In the genomic region with DNA sequence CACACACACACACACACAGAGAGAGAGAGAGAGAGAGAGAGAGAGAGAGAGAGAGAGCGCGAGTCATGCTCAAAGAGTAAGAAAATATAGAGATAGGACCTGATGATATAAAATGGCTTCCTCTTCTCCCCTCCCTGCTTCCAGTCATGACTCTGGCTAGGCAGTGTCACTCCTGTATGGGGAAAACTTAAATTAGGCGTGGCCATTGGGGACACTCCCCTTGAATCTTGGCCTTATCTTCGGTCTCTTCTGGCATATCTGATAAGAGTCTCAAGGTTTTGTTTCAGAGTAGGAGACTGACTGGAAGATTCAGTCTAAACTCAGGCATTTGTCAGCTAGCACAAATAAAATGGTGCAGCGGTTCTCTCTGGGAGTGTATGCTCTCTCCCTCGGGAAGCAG, we compare ENCODE assay signal across 22 mouse cellular contexts. TPM values are rescaled to one million over a fixed set of nuclear protein-coding genes. Genes with fewer than 3 reads are reported as not detected.
DNase-seq lines count a peak whose midpoint lies in the region; ATAC-seq and TF ChIP-seq lines count a peak whose summit lies in the region.
"Had no signal": no experiment of that assay in that cellular context is flagged by ENCODE, and none has a peak within 500 bp of the region (broad histone marks: within the 10 kb centered on the region; RNA-seq: fewer than 3 reads in every experiment).

No protein-coding gene starts in this region.

- WGBS in forebrain, embryonic 13.5 days, result 94% methylated on average over 6 of the region's 6 CpGs

- ATAC-seq in G1E (ENCODE audit: extremely low read depth, insufficient number of reproducible peaks, low FRiP score, poor library complexity, severe bottlenecking), result peak; percentile 93
- no peak for ATAC-seq in forebrain, embryonic 13.5 days
- ATAC-seq: activated CD4-positive, CD25-positive, alpha-beta regulatory T cell, adult 4 months; CD4-positive, CD25-positive, alpha-beta regulatory T cell, adult 4 months; Patski had no signal

- TF ChIP-seq EP300 in MEL (IDR thresholded peaks at IDR 0.05; ENCODE audit: low read depth in 1 of 2, low read length in 2 of 2), result no peak

- no peak for TF ChIP-seq POLR2A in testis, adult 2 months (IDR thresholded peaks at IDR 0.05; ENCODE audit: control insufficient read depth, low read depth, low read length)
- no peak for TF ChIP-seq POLR2A in MEL (IDR thresholded peaks at IDR 0.05; ENCODE audit: control insufficient read depth in 1 of 2, insufficient read depth in 1 of 2, low read depth in 1 of 2, low read length in 2 of 2, poor library complexity in 1 of 2)

- H3K4me3 ChIP-seq in testis, adult 2 months (ENCODE audit: control insufficient read depth, low read depth, low read length), result peak overlapping the region; percentile 83
- no peak overlapping the region for H3K4me3 ChIP-seq in G1E (ENCODE audit: low read depth, low read length)
- no peak overlapping the region for H3K4me3 ChIP-seq in MEL (ENCODE audit: control insufficient read depth in 1 of 2, insufficient read depth in 1 of 2, low read depth in 2 of 2, low read length in 2 of 2)
- H3K4me3 ChIP-seq in forebrain, embryonic 13.5 days, result no peak overlapping the region

- H3K27ac ChIP-seq in testis, adult 2 months (ENCODE audit: control insufficient read depth, insufficient read depth, low read depth, low read length), result no peak overlapping the region
- no peak overlapping the region for H3K27ac ChIP-seq in MEL (ENCODE audit: control insufficient read depth, low read depth, low read length)
- no peak overlapping the region for H3K27ac ChIP-seq in forebrain, embryonic 13.5 days

- TF ChIP-seq RAD21 in MEL (IDR thresholded peaks at IDR 0.05; ENCODE audit: low read depth, low read length), result no peak

- H3K9ac ChIP-seq in MEL (ENCODE audit: control insufficient read depth, low read depth, low read length, poor library complexity, severe bottlenecking), result no peak overlapping the region
- no peak overlapping the region for H3K9ac ChIP-seq in forebrain, embryonic 13.5 days

- H3K36me3 ChIP-seq in testis, adult 2 months (ENCODE audit: control insufficient read depth, insufficient read depth, low read length), result no peaks in the 10 kb centered on the region
- peaks cover 2% of the 10 kb centered on the region for H3K36me3 ChIP-seq in G1E (replicated peaks)
- no peaks in the 10 kb centered on the region for H3K36me3 ChIP-seq in MEL (ENCODE audit: control insufficient read depth in 1 of 2, insufficient read depth in 2 of 2, low read length in 2 of 2)
- H3K36me3 ChIP-seq in forebrain, embryonic 13.5 days (ENCODE audit: poor library complexity, severe bottlenecking), result no peaks in the 10 kb centered on the region

- no peak for TF ChIP-seq CTCF in testis, adult 2 months (IDR thresholded peaks at IDR 0.05; ENCODE audit: control insufficient read depth, insufficient read depth, insufficient replicate concordance, low read depth, low read length)
- TF ChIP-seq CTCF in G1E (IDR thresholded peaks at IDR 0.05; ENCODE audit: low read depth, low read length) (no peak), MEL (IDR thresholded peaks at IDR 0.05 in 2 of 3, conservative IDR thresholded peaks at IDR 0.05 in 1 of 3; ENCODE audit: control insufficient read depth in 1 of 3, insufficient read depth in 1 of 3, low read depth in 2 of 3, low read length in 3 of 3, poor library complexity in 1 of 3, severe bottlenecking in 1 of 3) (no peak)

- H3K79me2 ChIP-seq in MEL (ENCODE audit: control insufficient read depth, insufficient read depth, low read length, poor library complexity), result no peaks in the 10 kb centered on the region

- peaks cover 5% of the 10 kb centered on the region for H3K4me1 ChIP-seq in testis, adult 2 months (ENCODE audit: control insufficient read depth, insufficient read depth, low read length)
- H3K4me1 ChIP-seq in G1E (ENCODE audit: insufficient read depth, low read depth, low read length) (peaks cover 19% of the 10 kb centered on the region), MEL (ENCODE audit: control insufficient read depth in 1 of 2, insufficient read depth in 2 of 2, low read length in 2 of 2) (peaks cover 0 to 5% of the 10 kb centered on the region in 2 experiments; a peak in 1 of 4 replicates)
- H3K4me1 ChIP-seq in forebrain, embryonic 13.5 days, result no peaks in the 10 kb centered on the region

- no peaks in the 10 kb centered on the region for H3K27me3 ChIP-seq in testis, adult 2 months (ENCODE audit: control insufficient read depth, insufficient read depth, low read length)
- H3K27me3 ChIP-seq in G1E (ENCODE audit: insufficient read depth, low read length) (no peaks in the 10 kb centered on the region), MEL (ENCODE audit: control insufficient read depth in 1 of 2, insufficient read depth in 2 of 2, low read length in 2 of 2) (no peaks in the 10 kb centered on the region)
- no peaks in the 10 kb centered on the region for H3K27me3 ChIP-seq in forebrain, embryonic 13.5 days
- H3K27me3 ChIP-seq: CH12.LX, Patski had no signal

- DNase-seq in testis, postnatal 14 days (ENCODE audit: low spot score), result no peak
- DNase-seq in G1E (ENCODE audit: low spot score) (peak; percentile 16), MEL (ENCODE audit: low read depth, low spot score) (peak; percentile 34)
- no peak for DNase-seq in gastrocnemius, adult 8-10 months (ENCODE audit: low spot score in 2 of 2)
- DNase-seq: adrenal gland, adult 2 months; adrenal gland, adult 8-10 months; adrenal gland, postnatal 10 days; adrenal gland, postnatal 14 days; adrenal gland, postnatal 25 days; adrenal gland, postnatal 36 days; B cell, adult 2 months; cerebellum, adult 11 months; cerebellum, adult 11-12 months; cerebellum, adult 18-20 months; cerebellum, adult 2 months; cerebellum, adult 8-10 months had no signal

- H3K4me2 ChIP-seq in forebrain, embryonic 13.5 days, result no peak overlapping the region

- H3K9me3 ChIP-seq in G1E (replicated peaks), result peaks cover 2% of the 10 kb centered on the region
- H3K9me3 ChIP-seq in MEL (replicated peaks; ENCODE audit: insufficient read depth, low read length), result no peaks in the 10 kb centered on the region
- no peaks in the 10 kb centered on the region for H3K9me3 ChIP-seq in forebrain, embryonic 13.5 days (replicated peaks)

TF ChIP-seq in MEL, 35 proteins besides CTCF, POLR2A, EP300 and RAD21:
- no peak for TF ChIP-seq CHD2 (IDR thresholded peaks at IDR 0.05; ENCODE audit: low read length)
- TF ChIP-seq BHLHE40 (IDR thresholded peaks at IDR 0.05; ENCODE audit: borderline replicate concordance, low read depth, low read length), result no peak
- TF ChIP-seq JUND (IDR thresholded peaks at IDR 0.05; ENCODE audit: low read depth, low read length), result peak; percentile 68; the same call in 1 of the 2 replicates
- TF ChIP-seq MAX (IDR thresholded peaks at IDR 0.05; ENCODE audit: low read length), result no peak
- TF ChIP-seq MYC (IDR thresholded peaks at IDR 0.05; ENCODE audit: low read depth, low read length), result no peak
- TF ChIP-seq MYB (IDR thresholded peaks at IDR 0.05; ENCODE audit: low read depth, low read length), result no peak
- no peak for TF ChIP-seq NELFE (IDR thresholded peaks at IDR 0.05; ENCODE audit: low read depth, low read length)
- TF ChIP-seq GATA1 (IDR thresholded peaks at IDR 0.05; ENCODE audit: low read depth, low read length), result peak; percentile 48; the same call in 1 of the 2 replicates
- no peak for TF ChIP-seq SIN3A (IDR thresholded peaks at IDR 0.05; ENCODE audit: low read length)

RNA-seq across cellular contexts. Expression of a gene that starts 16.4 kb away (rescaled TPM):
- 7.9 and 8.6 TPM in 2 replicates for polyA plus RNA-seq in testis, adult 2 months (2012; rRNA removed)
- total RNA-seq in G1E (2014; fragmentation: Nextera tagmentation) (78.7 and 90.6 TPM in 2 replicates), G1E (2017) (25.8 and 26.6 TPM in 2 replicates), MEL (2012; rRNA removed) (9.4 and 14.1 TPM in 2 replicates)
- polyA plus RNA-seq in G1E (2012) (2.9 and 3.3 TPM in 2 replicates), MEL (2012; ENCODE audit: insufficient read depth in 1 of 2, insufficient read length in 2 of 2, low read depth in 1 of 2, low replicate concordance in 2 of 2, missing spikeins in 1 of 2) (10 to 100 TPM; 17.5 to 91.4 TPM)
- total RNA-seq in gastrocnemius, adult 8-10 months (2022), result 10 to 100 TPM; 27.0 to 36.5 (median 31.9) TPM
- 28.0 and 28.6 TPM in 2 replicates for polyA plus RNA-seq in forebrain, embryonic 13.5 days (2015; fragmentation: Nextera tagmentation; extraction: Ambion mirVana)

Comparison
In these comparisons a context has a peak if more than half of its experiments do, and no peak if none do; other contexts are left out.
1. DNase-seq: peak in G1E (single experiment) and MEL (single experiment); none in testis, postnatal 14 days (single experiment) and gastrocnemius, adult 8-10 months (0 of 2).